Mouse (Mus musculus): ENCODE measurements around the gene Crisp2.
"Not testable (repeated sequence)": the region's sequence is repeated elsewhere in the genome, so short reads cannot be mapped to it uniquely, and the experiment has no call there.

Crisp2 gene

DNA sequence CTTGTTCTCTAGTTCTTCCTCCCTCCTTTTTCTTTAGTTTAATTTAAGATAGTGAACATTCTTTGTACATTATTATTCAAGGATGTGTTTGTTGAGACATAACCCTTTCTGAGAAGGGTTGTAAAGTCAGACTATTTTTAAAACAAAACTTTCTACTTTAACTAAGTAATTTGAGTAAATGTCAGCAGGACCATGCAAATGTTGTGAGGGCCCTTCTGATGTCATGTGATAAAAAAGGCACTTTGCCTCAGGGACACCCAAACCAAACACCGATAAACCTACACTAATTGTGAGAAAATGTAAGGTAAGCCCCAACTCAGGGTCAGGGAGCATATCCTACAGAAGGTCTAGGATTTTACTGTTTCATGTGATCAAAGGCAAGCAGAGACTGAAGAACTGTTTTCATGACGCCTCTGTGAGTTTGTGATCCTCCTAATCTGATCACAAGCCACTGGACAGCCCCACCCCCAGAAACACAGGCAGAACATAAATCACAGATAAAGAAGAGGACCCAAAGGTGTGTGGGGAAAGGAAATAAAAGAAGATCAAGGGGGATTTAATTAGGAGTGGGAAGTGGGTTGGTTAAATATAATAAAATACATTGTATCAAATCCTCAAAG lies at the start of gene Crisp2:
TSS of gene Crisp2 (minus strand) at position 51 of the 620 bp plus-strand sequence.
- DNase-seq (ENCODE audit: low read depth), result no peak

- no peak for DNase-seq (ENCODE audit: low read depth)
Measured at GRCm38 (mm10) chr17:40855065-40855464, 48.3 kb upstream of the Crisp2 start.

DNA sequence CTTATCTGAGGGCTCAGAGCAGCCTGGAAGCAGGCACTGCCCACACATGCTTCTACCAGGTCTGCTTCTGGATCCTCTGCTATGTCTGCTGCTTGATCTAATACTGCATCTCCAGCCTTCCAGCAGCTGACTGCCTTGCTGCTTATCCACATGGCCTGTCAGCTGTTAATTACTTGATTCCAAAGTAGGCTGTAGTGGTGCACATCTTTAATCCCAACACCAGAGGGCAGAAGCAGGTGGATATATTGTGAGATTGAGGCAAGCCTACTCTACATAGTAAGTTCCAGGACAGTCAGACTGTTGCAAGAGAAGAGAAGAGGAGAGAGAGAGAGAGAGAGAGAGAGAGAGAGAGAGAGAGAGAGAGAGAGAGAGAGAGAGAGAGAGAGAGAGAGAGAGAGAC lies 30.5 kb upstream of the Crisp2 start:
- DNase-seq (ENCODE audit: low read depth), result no peak

- no peak for DNase-seq (ENCODE audit: low read depth)
Measured at GRCm38 (mm10) chr17:40831870-40832269, 25.1 kb upstream of the Crisp2 start.

- peak; percentile 53 for DNase-seq (ENCODE audit: low read depth)
Measured at GRCm38 (mm10) chr17:40824549-40824948, 17.7 kb upstream of the Crisp2 start.

GRCm38 (mm10) chr17:40823817-40824216 lies 17.0 kb upstream of the Crisp2 start:
- DNase-seq (ENCODE audit: low read depth), result peak; percentile 50

GRCm38 (mm10) chr17:40821477-40821876 lies 14.7 kb upstream of the Crisp2 start:
- DNase-seq (ENCODE audit: low read depth), result no peak

DNA sequence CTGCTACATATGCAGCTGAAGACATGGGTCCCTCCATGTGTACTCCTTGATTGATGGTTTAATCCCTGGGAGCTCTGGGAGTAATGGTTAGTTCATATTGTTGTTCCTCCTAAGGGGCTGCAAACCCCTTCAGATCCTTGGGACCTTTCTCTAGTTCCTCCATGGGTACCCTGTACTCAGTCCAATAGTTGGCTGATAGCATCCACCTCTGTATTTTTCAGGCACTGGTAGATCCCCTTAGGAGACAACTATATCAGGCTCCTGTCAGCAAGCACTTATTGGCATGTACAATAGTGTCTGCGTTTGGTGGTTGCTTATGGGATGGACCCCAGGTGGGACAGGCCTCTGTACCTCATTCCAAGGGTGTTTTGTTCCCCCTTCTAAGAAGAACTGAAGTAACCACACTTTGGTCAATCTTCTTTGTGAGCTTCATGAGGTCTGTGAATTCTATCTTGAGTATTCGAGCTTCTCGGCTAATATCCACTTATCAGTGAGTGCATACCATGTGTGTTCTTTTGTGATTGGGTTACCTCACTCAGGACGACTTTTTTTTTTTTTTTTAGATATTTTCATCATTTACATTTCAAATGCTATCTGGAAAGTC lies 10.6 kb upstream of the Crisp2 start:
- DNase-seq (ENCODE audit: low read depth), result no peak

- no peak for DNase-seq (ENCODE audit: low read depth)
Measured at GRCm38 (mm10) chr17:40812259-40812658, 5.5 kb upstream of the Crisp2 start.

GRCm38 (mm10) chr17:40811560-40811959 lies 4.8 kb upstream of the Crisp2 start:
- no peak for DNase-seq (ENCODE audit: low read depth)

DNA sequence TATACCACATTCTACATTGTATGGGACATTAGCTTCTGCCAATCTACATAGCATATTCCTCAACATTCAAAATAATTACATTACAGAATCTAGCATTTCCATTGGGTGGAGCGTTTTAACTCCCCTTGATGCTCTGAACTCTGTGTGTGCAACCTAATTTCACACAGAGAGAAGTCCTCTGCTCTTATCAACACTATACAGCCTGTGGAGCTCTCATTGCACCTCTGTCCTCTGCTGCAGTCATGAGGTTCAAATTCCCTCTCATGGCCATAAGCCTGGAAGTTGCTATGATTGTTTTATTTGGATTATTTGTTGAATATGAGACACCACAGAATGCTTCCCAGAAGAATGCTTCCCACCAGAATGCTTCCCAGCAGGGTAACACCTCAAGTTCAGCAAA lies 4.1 kb upstream of the Crisp2 start, which contains the start of gene Rhag:
TSS of gene Rhag (plus strand) at position 193 of the 400 bp plus-strand sequence.
- no peak for DNase-seq (ENCODE audit: low read depth)

GRCm38 (mm10) chr17:40808071-40808470 lies 1.3 kb upstream of the Crisp2 start:
- DNase-seq (ENCODE audit: low read depth), result no peak

- peak; percentile 49 for DNase-seq (ENCODE audit: low read depth)
Measured at GRCm38 (mm10) chr17:40806550-40806949, 253 bp downstream of the Crisp2 start.

DNA sequence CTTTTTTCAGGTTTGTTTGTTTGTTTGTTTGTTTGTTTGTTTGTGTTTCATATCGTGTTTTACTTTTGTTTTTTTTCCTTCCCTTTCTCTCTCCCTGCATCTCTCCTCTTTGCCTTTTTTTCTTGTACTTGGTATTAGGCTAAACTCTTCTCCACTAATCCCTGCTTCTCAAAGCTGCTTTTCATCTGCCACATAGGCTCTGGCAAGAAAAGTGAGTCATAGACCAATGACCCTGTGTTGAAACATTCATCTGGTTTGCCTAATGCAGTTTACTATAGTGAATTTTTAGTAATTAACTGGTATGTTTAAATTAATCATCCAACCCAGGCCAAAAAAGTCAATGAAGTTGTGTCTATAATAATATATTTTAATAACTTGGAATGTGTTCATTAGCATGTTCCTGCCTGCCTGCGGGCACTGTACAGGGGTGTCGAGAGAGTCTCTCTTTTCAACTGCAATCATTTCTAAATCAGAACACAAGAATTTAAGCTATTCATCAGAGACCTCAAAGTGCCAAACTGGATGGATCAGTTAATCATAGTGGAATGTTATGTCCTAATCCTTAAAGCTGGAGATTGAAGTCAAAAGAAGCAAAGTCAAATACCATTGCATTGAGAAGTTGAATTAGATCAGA lies 4.0 kb downstream of the Crisp2 start:
- no peak for DNase-seq (ENCODE audit: low read depth)

DNA sequence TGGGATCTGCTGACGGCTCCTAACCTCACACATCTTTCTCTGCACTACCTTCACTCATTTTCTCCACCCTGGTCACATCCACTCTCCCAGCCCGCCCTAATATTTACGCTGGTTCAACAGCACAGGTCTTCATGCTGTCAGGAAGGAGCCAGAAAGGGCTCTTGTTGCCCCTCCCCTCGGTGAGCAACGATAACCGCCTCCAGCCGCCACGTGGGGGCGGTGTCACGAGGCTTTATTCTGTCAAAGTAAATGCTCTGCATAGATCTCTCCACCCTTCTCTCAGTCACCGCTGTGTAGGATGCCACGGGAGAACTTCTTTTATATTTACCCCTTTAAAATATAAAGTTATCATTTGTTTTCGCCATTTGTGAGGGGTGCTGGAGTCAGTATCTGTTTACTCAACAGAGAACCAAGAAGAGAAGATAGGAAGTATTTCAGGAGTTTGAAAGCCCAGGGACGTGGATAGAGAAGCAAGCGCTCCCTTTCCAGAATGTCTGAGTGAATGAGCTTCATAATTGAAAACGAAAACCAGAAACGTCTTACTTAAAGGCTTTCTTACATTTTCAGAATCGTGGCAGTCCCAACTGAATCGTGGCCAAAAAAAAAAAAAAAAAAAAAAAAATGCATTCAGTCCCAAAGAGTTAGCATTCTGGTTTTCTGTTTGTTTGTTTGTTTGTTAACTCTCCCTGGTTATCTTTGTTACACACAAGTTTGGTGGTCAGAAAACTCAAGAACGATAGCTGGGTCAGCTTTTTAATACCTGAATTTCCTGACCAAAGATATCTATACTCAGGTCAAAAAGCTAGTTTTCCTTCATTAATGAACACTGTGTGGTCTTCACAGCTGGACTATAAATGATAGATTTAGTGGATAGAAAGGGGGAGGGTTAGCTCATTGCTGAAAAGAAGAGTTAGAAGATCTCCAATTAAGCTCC lies 12.6 kb downstream of the Crisp2 start:
- peak; percentile 50 for DNase-seq (ENCODE audit: low read depth)

DNA sequence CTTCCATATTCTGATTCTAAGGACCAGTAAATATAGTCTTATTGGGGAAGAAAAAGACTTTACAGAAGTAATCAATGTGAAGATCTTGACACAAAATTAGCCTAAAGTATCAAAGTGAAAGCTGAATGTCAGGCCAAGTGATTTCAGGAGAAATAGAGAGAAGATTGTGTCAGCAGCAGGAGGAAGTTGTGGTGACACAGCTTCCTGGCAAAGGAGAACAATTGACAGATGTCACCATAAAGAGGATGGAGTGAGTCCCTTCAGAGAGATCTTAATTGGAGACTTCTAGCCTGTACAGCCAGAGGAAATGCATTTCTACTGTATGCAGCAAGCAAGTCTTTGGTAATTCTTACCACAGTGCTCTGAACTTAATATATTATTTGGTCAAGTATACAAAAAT lies 16.9 kb downstream of the Crisp2 start:
- DNase-seq (ENCODE audit: low read depth), result peak; percentile 24

DNA sequence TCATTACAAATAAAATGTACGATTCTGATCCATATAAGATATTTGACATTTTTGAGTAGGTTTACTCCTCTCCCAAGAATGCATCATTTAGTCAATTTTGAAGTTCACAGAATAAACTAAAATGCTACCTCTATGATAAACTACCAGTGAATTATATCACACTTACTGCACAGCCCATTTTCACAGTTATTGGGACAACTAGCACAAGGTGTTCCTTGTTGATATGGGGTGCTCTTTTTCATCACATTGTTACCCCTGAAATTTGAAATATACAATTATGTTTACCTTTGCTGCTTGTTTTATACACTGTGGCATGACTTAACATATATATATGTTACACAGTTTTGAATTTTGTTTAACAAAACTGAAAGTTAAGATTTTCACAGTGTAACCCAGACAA lies 39.7 kb downstream of the Crisp2 start:
- no peak for DNase-seq (ENCODE audit: low read depth)

DNA sequence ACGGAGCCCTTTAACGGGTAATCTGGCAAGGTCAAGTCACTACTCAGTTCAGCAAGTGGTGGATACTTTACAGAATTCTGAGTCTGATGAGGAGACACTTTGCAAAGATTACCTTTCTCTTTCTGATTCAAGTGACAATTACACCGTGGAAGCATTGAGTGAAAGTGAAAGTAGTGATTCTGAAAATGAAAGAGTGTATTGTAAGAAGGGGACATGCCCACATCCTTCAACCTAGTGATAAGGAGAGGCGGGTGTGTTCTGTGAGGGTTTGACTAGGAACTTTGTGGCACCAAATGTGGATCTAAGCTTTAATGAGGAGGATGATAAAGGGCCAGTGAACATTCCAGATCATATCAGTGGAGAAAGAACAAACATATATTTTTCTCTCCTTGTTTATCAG lies 43.1 kb downstream of the Crisp2 start:
- DNase-seq (ENCODE audit: low read depth), result no peak

- no peak for DNase-seq (ENCODE audit: low read depth)
Measured at GRCm38 (mm10) chr17:40731724-40732123, 75.1 kb downstream of the Crisp2 start.

GRCm38 (mm10) chr17:40731296-40731695 lies 75.5 kb downstream of the Crisp2 start:
- DNase-seq (ENCODE audit: low read depth), result no peak

- DNase-seq (ENCODE audit: low read depth), result no peak
Measured at GRCm38 (mm10) chr17:40726820-40727219, 80.0 kb downstream of the Crisp2 start, which contains the start of gene Esp1. Esp1 (plus strand) TSS chr17:40727120.

DNA sequence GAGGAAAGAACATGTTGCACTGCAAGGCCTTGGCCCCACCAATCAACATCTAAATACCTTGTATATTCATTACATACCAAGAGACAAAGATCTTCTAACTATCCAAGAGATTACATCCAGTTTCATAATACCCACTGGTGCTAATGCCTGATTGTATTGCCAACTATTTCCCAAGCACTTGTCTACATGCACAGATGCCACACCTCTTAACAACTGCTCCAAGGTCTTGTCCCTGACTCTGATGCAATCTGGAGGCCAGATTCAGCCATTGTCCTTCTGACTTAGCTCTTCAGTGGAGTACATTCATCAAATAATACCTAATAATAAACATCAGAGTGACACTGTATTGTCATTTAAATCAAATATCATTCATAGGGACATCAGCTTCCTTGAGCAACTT lies 89.7 kb downstream of the Crisp2 start:
- DNase-seq (ENCODE audit: low read depth), result not testable (repeated sequence)
